Mouse (Mus musculus): ENCODE results near the gene Nabp1. TPM values are rescaled to one million over a fixed set of nuclear protein-coding genes. Genes with fewer than 3 reads are reported as not detected.
A peak's percentile ranks its signal among the peaks of the same experiment; 100 is the strongest.

The Nabp1 gene
- total RNA-seq, 1 experiment from 2014 or later: 169 TPM

DNA sequence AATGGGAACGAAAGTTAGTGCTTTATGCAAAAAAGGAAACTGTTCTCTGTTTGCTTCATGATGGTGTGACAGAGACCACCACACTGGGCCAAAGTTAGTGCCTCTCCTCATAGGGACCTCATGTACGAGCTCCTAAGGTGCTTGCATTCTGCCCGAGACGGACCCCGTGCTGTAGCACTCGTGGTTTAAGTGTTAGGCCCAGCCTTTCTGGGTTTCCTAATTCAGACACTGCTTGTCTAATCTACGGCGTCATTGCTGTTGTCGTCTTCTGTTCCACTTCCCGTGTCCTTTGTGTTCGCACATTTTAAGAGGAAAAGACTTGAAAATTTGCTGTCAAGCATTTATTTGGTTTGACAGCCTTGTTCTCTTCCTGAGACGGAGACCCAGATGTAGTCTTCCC is 23.0 kb upstream of the Nabp1 start:
- ATAC-seq (replicated peaks in 1 of 2; ENCODE audit: insufficient read depth in 1 of 2, low FRiP score in 2 of 2, low TSS enrichment in 1 of 2, low read depth in 1 of 2, poor library complexity in 2 of 2, severe bottlenecking in 2 of 2): 0 out of 4 replicates have a peak, but pooled peaks of 1 of the 2 experiments have one; percentile 17

GRCm38 (mm10) chr1:51498601-51499098 is 20.4 kb upstream of the Nabp1 start:
- no peak for ATAC-seq (replicated peaks in 1 of 2; ENCODE audit: insufficient read depth in 1 of 2, low FRiP score in 2 of 2, low TSS enrichment in 1 of 2, low read depth in 1 of 2, poor library complexity in 2 of 2, severe bottlenecking in 2 of 2)

GRCm38 (mm10) chr1:51496163-51496562 is 17.9 kb upstream of the Nabp1 start:
- ATAC-seq (replicated peaks in 1 of 2; ENCODE audit: insufficient read depth in 1 of 2, low FRiP score in 2 of 2, low TSS enrichment in 1 of 2, low read depth in 1 of 2, poor library complexity in 2 of 2, severe bottlenecking in 2 of 2): no peak

DNA sequence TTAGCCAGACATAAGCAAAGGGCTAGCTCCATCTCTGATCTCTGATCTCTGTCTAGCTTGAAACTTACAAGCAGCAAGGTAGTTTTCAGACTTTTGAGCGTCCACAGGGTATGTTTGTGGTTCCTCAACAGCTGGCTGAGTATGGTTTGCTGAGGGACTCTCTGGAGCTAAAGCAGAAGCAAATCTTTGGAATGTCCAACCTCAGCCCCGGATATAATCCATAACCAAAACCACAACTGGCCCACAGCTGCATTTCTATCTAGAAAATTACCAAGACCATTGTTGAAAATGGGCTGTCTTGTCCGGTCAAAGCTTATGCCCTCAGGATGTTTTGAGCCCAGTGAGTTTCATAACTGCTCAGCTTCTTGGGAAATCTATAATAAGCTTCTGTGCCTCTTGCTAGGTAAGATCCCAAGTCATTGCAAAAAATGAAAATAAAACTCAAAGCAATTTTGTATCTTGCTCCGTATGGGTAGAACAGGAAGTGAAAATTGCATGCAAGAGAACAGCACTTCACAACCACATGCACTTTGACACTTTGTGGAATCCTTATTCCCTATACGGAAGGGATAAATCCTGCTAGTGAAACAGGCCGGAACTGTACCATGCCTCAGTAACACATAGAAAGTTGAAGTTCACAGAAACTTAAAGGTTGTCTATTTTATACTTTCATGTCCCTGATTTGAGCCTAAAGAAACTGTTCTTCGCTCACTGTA is 15.5 kb upstream of the Nabp1 start:
- ATAC-seq (replicated peaks in 1 of 2; ENCODE audit: insufficient read depth in 1 of 2, low FRiP score in 2 of 2, low TSS enrichment in 1 of 2, low read depth in 1 of 2, poor library complexity in 2 of 2, severe bottlenecking in 2 of 2): peak; percentile 17 to 58; a peak in 2 of 4 replicates

GRCm38 (mm10) chr1:51486291-51486690 is 8.1 kb upstream of the Nabp1 start:
- ATAC-seq (replicated peaks in 1 of 2; ENCODE audit: insufficient read depth in 1 of 2, low FRiP score in 2 of 2, low TSS enrichment in 1 of 2, low read depth in 1 of 2, poor library complexity in 2 of 2, severe bottlenecking in 2 of 2): no peak

GRCm38 (mm10) chr1:51480386-51480785 is 2.2 kb upstream of the Nabp1 start:
- peak; percentile 35 to 40 for ATAC-seq (replicated peaks in 1 of 2; ENCODE audit: insufficient read depth in 1 of 2, low FRiP score in 2 of 2, low TSS enrichment in 1 of 2, low read depth in 1 of 2, poor library complexity in 2 of 2, severe bottlenecking in 2 of 2)

DNA sequence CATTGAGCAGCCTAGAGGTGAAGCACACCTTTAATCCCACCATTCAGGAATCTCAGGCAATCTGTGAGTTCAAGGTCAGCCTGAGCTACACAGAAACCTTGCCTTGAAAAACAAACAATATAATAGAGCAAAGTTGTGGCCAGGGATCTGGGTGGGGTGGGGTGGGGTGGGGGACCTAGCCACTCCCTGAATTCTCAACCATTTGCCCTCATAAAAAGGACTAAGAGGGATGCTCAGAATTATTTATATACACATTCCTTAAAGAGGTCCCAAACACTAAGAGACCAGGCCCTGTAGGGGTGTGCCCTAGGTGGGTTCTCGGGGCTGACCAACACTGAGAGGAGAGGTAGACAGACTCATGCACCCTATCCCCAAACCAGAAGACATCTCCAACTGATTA is 1.5 kb upstream of the Nabp1 start:
- no peak for ATAC-seq (replicated peaks in 1 of 2; ENCODE audit: insufficient read depth in 1 of 2, low FRiP score in 2 of 2, low TSS enrichment in 1 of 2, low read depth in 1 of 2, poor library complexity in 2 of 2, severe bottlenecking in 2 of 2)

DNA sequence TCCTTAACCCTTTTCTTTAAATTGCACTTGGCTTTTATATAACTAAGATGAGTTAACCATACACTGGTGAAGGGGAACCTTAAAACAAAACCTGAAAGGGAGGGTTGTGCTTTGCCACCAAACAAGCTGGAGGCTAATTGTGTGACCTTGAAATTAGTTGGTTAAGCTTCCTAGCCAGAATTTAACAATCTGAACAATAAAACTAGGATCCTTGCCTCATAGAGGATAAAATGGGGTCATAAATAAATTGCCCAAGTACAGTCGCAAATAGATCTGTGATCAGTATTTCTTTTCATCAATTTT is 753 bp upstream of the Nabp1 start:
- ATAC-seq (replicated peaks in 1 of 2; ENCODE audit: insufficient read depth in 1 of 2, low FRiP score in 2 of 2, low TSS enrichment in 1 of 2, low read depth in 1 of 2, poor library complexity in 2 of 2, severe bottlenecking in 2 of 2): no peak

DNA sequence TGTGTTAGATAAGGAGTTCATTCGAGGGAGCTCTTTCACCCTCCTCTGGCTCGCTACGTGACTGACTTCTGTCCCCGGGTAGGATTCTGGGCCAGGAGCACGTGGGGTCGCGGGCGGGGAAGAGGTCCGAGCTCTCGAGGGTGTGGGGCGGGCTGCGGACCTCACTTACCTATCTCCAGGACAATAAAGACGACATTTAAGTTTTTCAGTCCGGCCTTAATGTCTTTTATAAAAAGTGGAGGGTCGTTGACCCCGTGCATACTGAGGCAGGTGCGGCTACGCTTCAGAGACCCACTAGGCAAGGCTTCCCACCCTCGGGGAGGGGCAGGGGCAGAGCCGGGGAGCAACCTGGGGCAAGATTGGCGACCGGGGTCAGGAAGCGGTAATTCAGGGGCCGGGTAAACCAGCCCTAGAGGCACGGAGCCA is 556 bp downstream of the Nabp1 start:
- ATAC-seq (replicated peaks in 1 of 2; ENCODE audit: insufficient read depth in 1 of 2, low FRiP score in 2 of 2, low TSS enrichment in 1 of 2, low read depth in 1 of 2, poor library complexity in 2 of 2, severe bottlenecking in 2 of 2): peak; percentile 30 to 53

DNA sequence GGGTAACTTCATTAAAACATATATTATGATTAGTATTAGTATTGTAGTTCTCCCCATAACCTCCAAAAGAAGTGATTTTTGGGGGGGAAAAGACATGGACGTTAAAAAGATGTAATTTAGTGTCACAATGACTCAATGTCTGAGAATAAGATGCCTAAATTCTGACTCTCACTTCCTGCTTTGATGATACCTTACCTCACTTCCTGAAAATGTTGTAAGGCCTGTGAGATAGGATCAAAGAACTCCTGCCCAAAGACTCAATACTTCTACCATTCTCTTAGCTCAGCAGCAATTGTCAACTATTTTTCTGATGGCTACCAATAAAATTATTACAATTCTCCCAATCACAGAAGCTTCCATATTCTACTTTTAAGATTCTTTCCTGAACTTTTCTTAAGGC is 1.8 kb downstream of the Nabp1 start:
- ATAC-seq (replicated peaks in 1 of 2; ENCODE audit: insufficient read depth in 1 of 2, low FRiP score in 2 of 2, low TSS enrichment in 1 of 2, low read depth in 1 of 2, poor library complexity in 2 of 2, severe bottlenecking in 2 of 2): no peak

- ATAC-seq (replicated peaks in 1 of 2; ENCODE audit: insufficient read depth in 1 of 2, low FRiP score in 2 of 2, low TSS enrichment in 1 of 2, low read depth in 1 of 2, poor library complexity in 2 of 2, severe bottlenecking in 2 of 2): no peak
These were observed 10.1 kb downstream of the Nabp1 start for GRCm38 (mm10) chr1:51468077-51468476.

DNA sequence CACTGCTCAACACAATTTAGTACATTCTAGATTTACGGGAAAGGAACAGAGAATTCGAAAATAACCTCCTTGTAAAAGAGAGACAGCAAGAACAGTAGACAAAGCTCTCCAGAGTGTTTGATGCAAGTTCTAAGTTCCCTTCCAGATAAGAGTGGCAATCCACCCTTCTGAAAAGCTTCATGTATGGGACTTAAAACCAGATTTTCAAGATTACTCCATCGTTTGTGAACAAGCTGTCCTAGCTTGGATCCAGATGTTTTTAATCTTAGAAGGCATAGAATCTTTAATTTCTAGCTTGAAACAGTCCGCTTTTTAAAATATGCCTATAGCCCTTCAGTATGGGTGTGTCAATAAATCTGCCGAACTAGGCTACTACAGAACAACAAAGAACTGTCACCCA is 11.0 kb downstream of the Nabp1 start:
- ATAC-seq (replicated peaks in 1 of 2; ENCODE audit: insufficient read depth in 1 of 2, low FRiP score in 2 of 2, low TSS enrichment in 1 of 2, low read depth in 1 of 2, poor library complexity in 2 of 2, severe bottlenecking in 2 of 2): no peak

DNA sequence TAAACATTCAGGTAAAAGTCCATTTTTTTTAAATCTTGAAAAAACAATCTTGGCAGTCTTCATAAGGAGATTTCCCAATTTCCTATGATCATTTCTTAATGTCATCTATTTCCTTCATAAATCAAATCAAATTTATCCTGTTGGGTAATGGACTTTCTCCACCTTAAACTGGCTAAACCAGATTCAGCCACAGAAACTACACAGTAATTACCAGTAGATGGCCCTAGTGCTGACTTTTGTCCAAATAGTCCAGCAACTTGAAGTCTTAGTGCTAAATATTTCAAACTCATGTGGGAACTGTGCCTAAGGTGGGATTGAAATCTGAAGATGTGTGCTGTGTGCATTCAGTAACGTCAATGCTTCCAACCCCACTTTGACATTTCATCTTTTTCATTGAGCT is 11.8 kb downstream of the Nabp1 start:
- peak; percentile 62 to 70; a peak in 2 of 4 replicates for ATAC-seq (replicated peaks in 1 of 2; ENCODE audit: insufficient read depth in 1 of 2, low FRiP score in 2 of 2, low TSS enrichment in 1 of 2, low read depth in 1 of 2, poor library complexity in 2 of 2, severe bottlenecking in 2 of 2)

DNA sequence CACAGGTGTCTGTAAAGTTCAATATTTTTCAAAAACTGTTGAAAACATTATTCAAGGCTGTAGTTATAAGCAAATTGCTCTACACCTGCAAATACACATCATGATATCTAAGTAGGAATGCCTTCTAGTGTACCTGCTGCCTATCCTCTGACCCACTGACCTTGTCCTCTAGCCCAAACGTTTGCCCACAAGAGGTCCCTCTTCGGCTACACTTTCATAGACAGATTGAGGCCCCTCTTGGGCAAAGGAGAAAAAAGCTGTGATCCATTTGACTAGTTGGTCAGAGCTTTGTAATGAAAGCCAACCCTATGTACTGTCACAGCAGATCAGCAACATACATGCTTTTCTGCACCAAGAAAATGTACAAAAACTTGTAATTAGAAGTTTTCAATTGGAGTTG is 12.9 kb downstream of the Nabp1 start:
- ATAC-seq (replicated peaks in 1 of 2; ENCODE audit: insufficient read depth in 1 of 2, low FRiP score in 2 of 2, low TSS enrichment in 1 of 2, low read depth in 1 of 2, poor library complexity in 2 of 2, severe bottlenecking in 2 of 2): no peak

DNA sequence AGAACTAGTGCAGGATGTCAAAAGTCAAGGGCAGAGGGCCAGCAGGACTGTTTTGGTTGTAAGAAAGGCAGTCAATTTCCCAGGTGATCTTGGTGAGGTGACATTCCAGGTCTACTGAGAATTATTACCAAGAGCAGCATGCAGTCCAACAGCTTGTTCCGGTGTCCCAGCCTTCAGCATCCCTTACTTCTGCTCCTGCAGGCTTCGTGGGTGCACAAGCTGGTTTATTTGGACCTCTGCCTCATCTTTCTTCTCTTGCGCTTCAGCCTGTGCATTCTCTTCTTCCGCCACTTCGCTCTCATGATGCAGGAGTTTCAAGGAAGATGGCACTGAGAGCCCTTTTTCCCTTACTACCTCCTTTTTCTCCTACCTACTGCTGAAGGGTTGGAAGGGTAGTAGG is 15.2 kb downstream of the Nabp1 start:
- ATAC-seq (replicated peaks in 1 of 2; ENCODE audit: insufficient read depth in 1 of 2, low FRiP score in 2 of 2, low TSS enrichment in 1 of 2, low read depth in 1 of 2, poor library complexity in 2 of 2, severe bottlenecking in 2 of 2): no peak

DNA sequence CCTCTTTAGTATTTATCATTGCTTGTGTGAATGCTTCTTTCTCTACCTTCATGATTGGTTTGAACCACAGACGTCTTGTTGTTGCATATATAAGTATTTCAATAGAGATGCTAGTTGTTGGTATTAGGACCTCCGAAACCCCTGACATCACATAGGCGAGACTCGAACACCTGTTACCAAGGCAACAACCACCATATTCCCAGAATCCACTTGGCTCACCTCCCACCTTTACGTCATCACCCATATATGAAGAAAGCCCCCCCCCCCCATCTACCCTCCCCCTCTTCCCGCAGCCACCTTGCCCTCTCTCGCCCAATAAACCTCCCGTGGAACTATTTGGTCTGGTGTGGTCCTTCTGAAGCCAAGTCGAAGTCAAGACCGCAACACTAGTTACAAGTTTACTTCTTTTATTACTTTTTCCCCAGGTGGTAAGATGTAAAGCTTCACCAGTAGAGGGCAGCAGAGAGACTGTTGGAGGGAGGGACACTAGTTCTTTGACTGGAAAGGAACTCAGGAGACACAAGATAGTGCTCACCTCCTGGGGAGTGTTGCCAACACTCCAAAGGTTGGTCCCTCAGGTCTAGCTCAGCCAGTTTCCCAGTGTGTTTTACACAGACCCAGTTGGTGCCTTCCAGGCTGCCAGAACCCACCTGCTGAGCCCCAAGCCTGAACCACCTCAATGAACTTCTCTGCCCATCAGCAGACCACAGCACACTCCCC is 19.3 kb downstream of the Nabp1 start:
- peak; percentile 78 to 87 for ATAC-seq (replicated peaks in 1 of 2; ENCODE audit: insufficient read depth in 1 of 2, low FRiP score in 2 of 2, low TSS enrichment in 1 of 2, low read depth in 1 of 2, poor library complexity in 2 of 2, severe bottlenecking in 2 of 2)

- no peak for ATAC-seq (replicated peaks in 1 of 2; ENCODE audit: insufficient read depth in 1 of 2, low FRiP score in 2 of 2, low TSS enrichment in 1 of 2, low read depth in 1 of 2, poor library complexity in 2 of 2, severe bottlenecking in 2 of 2)
These were observed 20.1 kb downstream of the Nabp1 start for GRCm38 (mm10) chr1:51458089-51458488.

DNA sequence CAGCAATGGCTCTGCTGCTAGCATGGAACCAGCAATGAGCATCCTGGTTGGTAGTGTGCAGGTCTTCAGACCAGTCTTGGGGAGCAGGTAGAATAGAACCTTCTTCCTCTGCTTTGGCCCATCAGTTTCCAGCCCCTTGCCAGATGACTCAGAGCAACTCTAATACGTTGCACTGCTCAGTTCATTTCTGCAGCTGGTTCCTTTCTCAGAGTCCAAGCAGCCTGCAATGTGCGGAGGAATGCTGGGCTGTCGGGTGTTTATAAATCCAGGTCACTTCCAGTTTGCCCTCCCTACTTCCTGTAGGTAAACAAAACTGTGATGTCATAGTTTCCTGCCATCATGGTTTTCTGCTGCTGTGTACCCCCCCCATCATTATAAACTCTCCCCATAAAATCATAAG is 21.0 kb downstream of the Nabp1 start:
- ATAC-seq (replicated peaks in 1 of 2; ENCODE audit: insufficient read depth in 1 of 2, low FRiP score in 2 of 2, low TSS enrichment in 1 of 2, low read depth in 1 of 2, poor library complexity in 2 of 2, severe bottlenecking in 2 of 2): no peak

DNA sequence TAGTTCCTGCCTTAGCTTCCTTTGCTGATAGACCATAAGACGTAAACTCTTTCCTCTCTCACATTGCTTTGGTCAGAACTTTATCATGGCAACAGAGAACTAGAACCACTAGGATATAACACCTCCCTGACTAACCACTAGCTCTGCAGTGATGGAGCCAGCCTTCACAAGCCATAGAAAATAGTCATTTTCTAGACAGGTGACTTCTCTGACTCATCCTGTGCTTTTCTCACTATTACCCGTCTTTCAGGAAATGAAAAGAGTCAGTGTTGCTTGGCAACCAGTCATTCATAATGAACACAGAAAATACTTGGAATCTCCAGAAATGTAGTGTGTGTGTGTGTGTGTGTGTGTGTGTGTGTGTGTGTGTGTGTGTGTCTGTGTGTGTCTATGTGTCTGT is 29.4 kb downstream of the Nabp1 start:
- ATAC-seq (replicated peaks in 1 of 2; ENCODE audit: insufficient read depth in 1 of 2, low FRiP score in 2 of 2, low TSS enrichment in 1 of 2, low read depth in 1 of 2, poor library complexity in 2 of 2, severe bottlenecking in 2 of 2): no peak
